Mouse (Mus musculus) G1E (cell line): ENCODE results near the gene Olfr1472.

Experiments used
- CTCF ChIP-seq: IDR thresholded peaks from 2 replicates; pipeline ENCODE4 v1.5.1; 2012; ENCODE audit warnings: low read depth, low read length, inconsistent platforms, mixed read lengths
- GATA1 ChIP-seq: IDR thresholded peaks from 2 replicates; pipeline ENCODE4 v1.6.1; 2012; ENCODE audit warnings: borderline replicate concordance, low read length, inconsistent platforms, mixed read lengths
- POLR2AphosphoS5 ChIP-seq: IDR thresholded peaks from 2 replicates; pipeline ENCODE4 v1.6.1; 2012; ENCODE audit warnings: low read depth, low read length, inconsistent platforms; ENCODE audit not compliant: insufficient replicate concordance

GRCm38 (mm10) chr19:13407549-13407948 lies 48.3 kb downstream of the Olfr1472 start, which contains the start of gene Olfr1469:
- no peak for TF ChIP-seq POLR2AphosphoS5
- no peak for TF ChIP-seq GATA1
- no peak for TF ChIP-seq CTCF
